Comparison of ENCODE assay signal across 7 mouse cellular contexts in genomic region chr17:43241134-43241533, GRCm38 (mm10). TPM values are rescaled to one million over a fixed set of nuclear protein-coding genes. Genes with fewer than 3 reads are reported as not detected.
A peak's percentile ranks its signal among the peaks of the same experiment; 100 is the strongest.
DNase-seq lines count a peak whose midpoint lies in the region; ATAC-seq lines count a peak whose summit lies in the region.

No protein-coding gene starts in this region.

- no peaks in the 10 kb centered on the region for H3K36me3 ChIP-seq in hindbrain, embryonic 15.5 days

- H3K9ac ChIP-seq in hindbrain, embryonic 15.5 days, result no peak overlapping the region

- DNase-seq in ovary, adult 18-20 months (ENCODE audit: low spot score), result peak; percentile 38
- no peak for DNase-seq in ovary, postnatal 10 days (ENCODE audit: low spot score)
- peak; percentile 18 to 22 for DNase-seq in frontal cortex, postnatal 36 days (ENCODE audit: low spot score in 2 of 2)
- peak; percentile 15 to 23 for DNase-seq in left cerebral cortex, postnatal 36 days (ENCODE audit: low spot score in 2 of 2)
- peak; percentile 49 for DNase-seq in ovary, postnatal 14 days (ENCODE audit: low spot score)
- no peak for DNase-seq in cerebellum, adult 11-12 months

- intact Hi-C loops in left cerebral cortex, postnatal 36 days (cut with DNase I), result no loop called here

- H3K4me2 ChIP-seq in hindbrain, embryonic 15.5 days, result no peak overlapping the region

- H3K27ac ChIP-seq in hindbrain, embryonic 15.5 days (replicated peaks), result no peak overlapping the region

- WGBS in hindbrain, embryonic 15.5 days, result 28% methylated on average over 10 of the region's 10 CpGs

- no peaks in the 10 kb centered on the region for H3K27me3 ChIP-seq in hindbrain, embryonic 15.5 days

- no peak overlapping the region for H3K4me3 ChIP-seq in hindbrain, embryonic 15.5 days

- no peaks in the 10 kb centered on the region for H3K9me3 ChIP-seq in hindbrain, embryonic 15.5 days

- peak; percentile 86 for ATAC-seq in hindbrain, embryonic 15.5 days (ENCODE audit: low FRiP score, low read depth)

- H3K4me1 ChIP-seq in hindbrain, embryonic 15.5 days (replicated peaks), result peaks cover 12% of the 10 kb centered on the region

RNA-seq across cellular contexts. Expression of gene Adgrf1, which starts 29.0 kb away (rescaled TPM):
- polyA plus RNA-seq in hindbrain, embryonic 15.5 days (2015; fragmentation: Nextera tagmentation; extraction: Ambion mirVana), result not detected in 2 replicates
- not detected for total RNA-seq in left cerebral cortex, postnatal 36 days (2021)

Comparison
In these comparisons a context has a peak if more than half of its experiments do, and no peak if none do; other contexts are left out.
1. DNase-seq: peak in ovary, adult 18-20 months (single experiment), frontal cortex, postnatal 36 days (2 of 2), left cerebral cortex, postnatal 36 days (2 of 2) and ovary, postnatal 14 days (single experiment); none in ovary, postnatal 10 days (single experiment) and cerebellum, adult 11-12 months (single experiment).